Mouse (Mus musculus) kidney, embryonic 15.5 days (tissue): ENCODE data around the gene Tmem117. TPM values are rescaled to one million over a fixed set of nuclear protein-coding genes. Genes with fewer than 3 reads are reported as not detected.

Source experiments
- ATAC-seq: fragments of 200-750 bp; cut with Nextera tagmentation; replicated peaks from 2 replicates; pipeline ENCODE4 v1.8.0; 2017; ENCODE audit warnings: moderate TSS enrichment; ENCODE audit not compliant: low FRiP score
- H3K27ac ChIP-seq: fragments of 300-500 bp; sonication (generic); 2 replicates; pipeline ENCODE4 v1.5.1; 2015; ENCODE audit warnings: mild to moderate bottlenecking, inconsistent platforms
- H3K27me3 ChIP-seq: fragments of 300-500 bp; sonication (generic); 2 replicates; pipeline ENCODE4 v1.6.1; 2015; ENCODE audit warnings: inconsistent platforms
- H3K36me3 ChIP-seq: fragments of 300-500 bp; sonication (generic); 2 replicates; pipeline ENCODE4 v1.6.1; 2015; ENCODE audit warnings: inconsistent platforms
- H3K4me1 ChIP-seq: fragments of 300-500 bp; sonication (generic); 2 replicates; pipeline ENCODE4 v1.6.1; 2015; ENCODE audit warnings: inconsistent platforms
- H3K4me2 ChIP-seq: fragments of 300-500 bp; sonication (generic); 2 replicates; pipeline ENCODE4 v1.6.1; 2015; ENCODE audit warnings: moderate library complexity, mild to moderate bottlenecking, inconsistent platforms
- H3K4me3 ChIP-seq: fragments of 300-500 bp; sonication (generic); replicated peaks from 2 replicates; pipeline ENCODE4 v1.5.1; 2015; ENCODE audit warnings: mild to moderate bottlenecking, inconsistent platforms
- H3K9ac ChIP-seq: fragments of 300-500 bp; sonication (generic); 2 replicates; pipeline ENCODE4 v1.6.1; 2015; ENCODE audit warnings: mild to moderate bottlenecking, inconsistent platforms
- H3K9me3 ChIP-seq: fragments of 300-500 bp; sonication (generic); replicated peaks from 2 replicates; pipeline ENCODE4 v1.6.1; 2016; ENCODE audit warnings: inconsistent platforms
- WGBS: fragments of 180-500 bp; shearing (Covaris S2); methylation state at CpG from one replicate; pipeline ENCODE4 v1.1.7; 2015; ENCODE audit warnings: mixed read lengths; 5-methylcytosine and 5-hydroxymethylcytosine counted together
- polyA plus RNA-seq: library from polyadenylated mRNA; unstranded; fragments of >200 nt; fragmentation: Nextera tagmentation; extraction: Ambion mirVana; gene quantifications from 2 replicates; pipeline ENCODE4 v1.2.1, GENCODE M21; 2015

Tmem117 gene
- polyA plus RNA-seq, 1 experiment from 2014 or later, result 8.8 TPM

GRCm38 (mm10) chr15:94602441-94602840, 26.6 kb upstream of the Tmem117 start:
- no peaks in the 10 kb centered on the region for H3K36me3 ChIP-seq
- no peak for ATAC-seq
- H3K27ac ChIP-seq, result no peak overlapping the region
- H3K27me3 ChIP-seq, result no peaks in the 10 kb centered on the region
- no peaks in the 10 kb centered on the region for H3K9me3 ChIP-seq
- peaks cover 12% of the 10 kb centered on the region for H3K4me1 ChIP-seq
- no peak overlapping the region for H3K4me2 ChIP-seq
- H3K4me3 ChIP-seq, result no peak overlapping the region
- 45% methylated on average over 3 of the region's 3 CpGs for WGBS
- no peak overlapping the region for H3K9ac ChIP-seq

GRCm38 (mm10) chr15:94607768-94608167, 21.3 kb upstream of the Tmem117 start:
- Histone ChIP-seq H3K4me1 (no peaks in the 10 kb centered on the region), H3K4me2 (no peak overlapping the region), H3K4me3 (no peak overlapping the region), H3K27me3 (no peaks in the 10 kb centered on the region), H3K9ac (no peak overlapping the region), H3K9me3 (no peaks in the 10 kb centered on the region), H3K27ac (no peak overlapping the region), H3K36me3 (no peaks in the 10 kb centered on the region)
- 91% methylated on average over 8 of the region's 8 CpGs for WGBS
- ATAC-seq, result no peak

- Histone ChIP-seq H3K27ac (no peak overlapping the region), H3K4me2 (no peak overlapping the region), H3K27me3 (no peaks in the 10 kb centered on the region), H3K9ac (no peak overlapping the region), H3K9me3 (no peaks in the 10 kb centered on the region), H3K4me1 (no peaks in the 10 kb centered on the region), H3K4me3 (no peak overlapping the region), H3K36me3 (no peaks in the 10 kb centered on the region)
- ATAC-seq, result no peak
- WGBS, result 92% methylated on average over 11 of the region's 11 CpGs
Observed at GRCm38 (mm10) chr15:94616036-94616435, 13.0 kb upstream of the Tmem117 start.

GRCm38 (mm10) chr15:94620909-94621308, 8.1 kb upstream of the Tmem117 start:
- Histone ChIP-seq H3K9me3 (no peaks in the 10 kb centered on the region), H3K27ac (no peak overlapping the region), H3K4me1 (no peaks in the 10 kb centered on the region), H3K36me3 (no peaks in the 10 kb centered on the region), H3K4me2 (no peak overlapping the region), H3K4me3 (no peak overlapping the region), H3K9ac (no peak overlapping the region), H3K27me3 (no peaks in the 10 kb centered on the region)
- no peak for ATAC-seq

GRCm38 (mm10) chr15:94628463-94628829, 586 bp upstream of the Tmem117 start:
- Histone ChIP-seq H3K9me3 (no peaks in the 10 kb centered on the region), H3K36me3 (no peaks in the 10 kb centered on the region), H3K4me1 (peaks cover 7% of the 10 kb centered on the region), H3K27me3 (peaks cover 20% of the 10 kb centered on the region), H3K4me2 (peak overlapping the region; percentile 99), H3K27ac (no peak overlapping the region), H3K9ac (peak overlapping the region; percentile 62; the same call in 1 of the 2 replicates), H3K4me3 (peak overlapping the region; percentile 65)
- 51% methylated on average over 2 of the region's 2 CpGs for WGBS
- no peak for ATAC-seq

GRCm38 (mm10) chr15:94630553-94630952, 1.5 kb downstream of the Tmem117 start:
- no peak overlapping the region for H3K4me3 ChIP-seq
- WGBS, result 81% methylated on average over 4 of the region's 4 CpGs
- H3K27ac ChIP-seq, result no peak overlapping the region
- no peaks in the 10 kb centered on the region for H3K9me3 ChIP-seq
- no peak overlapping the region for H3K4me2 ChIP-seq
- peaks cover 7% of the 10 kb centered on the region for H3K4me1 ChIP-seq
- H3K27me3 ChIP-seq, result peaks cover 20% of the 10 kb centered on the region
- ATAC-seq, result no peak
- no peak overlapping the region for H3K9ac ChIP-seq
- no peaks in the 10 kb centered on the region for H3K36me3 ChIP-seq

- Histone ChIP-seq H3K9ac (no peak overlapping the region), H3K27me3 (peaks cover 14% of the 10 kb centered on the region), H3K4me1 (peaks cover 12% of the 10 kb centered on the region), H3K36me3 (no peaks in the 10 kb centered on the region), H3K4me3 (no peak overlapping the region), H3K4me2 (no peak overlapping the region), H3K9me3 (no peaks in the 10 kb centered on the region), H3K27ac (no peak overlapping the region)
- WGBS, result 53% methylated on average over 11 of the region's 11 CpGs
- no peak for ATAC-seq
Observed at GRCm38 (mm10) chr15:94634524-94634923, 5.5 kb downstream of the Tmem117 start.

- H3K27me3 ChIP-seq, result no peaks in the 10 kb centered on the region
Observed at GRCm38 (mm10) chr15:94638207-94638606, 9.2 kb downstream of the Tmem117 start.

GRCm38 (mm10) chr15:94639126-94639525, 10.1 kb downstream of the Tmem117 start:
- WGBS, result 78% methylated on average over 2 of the region's 2 CpGs
- ATAC-seq, result no peak; the same call in 1 of the 2 replicates
- Histone ChIP-seq H3K27ac (no peak overlapping the region), H3K9ac (no peak overlapping the region), H3K27me3 (no peaks in the 10 kb centered on the region), H3K9me3 (no peaks in the 10 kb centered on the region), H3K4me2 (no peak overlapping the region), H3K4me3 (no peak overlapping the region), H3K4me1 (peaks cover 12% of the 10 kb centered on the region), H3K36me3 (no peaks in the 10 kb centered on the region)

More at GRCm38 (mm10) chr15:94638207-94638606, 9.2 kb downstream of the Tmem117 start:
- Histone ChIP-seq H3K9ac (no peak overlapping the region), H3K36me3 (no peaks in the 10 kb centered on the region), H3K27ac (no peak overlapping the region), H3K4me3 (no peak overlapping the region), H3K4me1 (peaks cover 12% of the 10 kb centered on the region), H3K4me2 (no peak overlapping the region), H3K9me3 (no peaks in the 10 kb centered on the region)
- 88% methylated on average over 2 of the region's 2 CpGs for WGBS
- ATAC-seq, result no peak

- 45% methylated on average over 6 of the region's 6 CpGs for WGBS
- Histone ChIP-seq H3K4me1 (peaks cover 4% of the 10 kb centered on the region), H3K4me2 (no peak overlapping the region), H3K4me3 (no peak overlapping the region), H3K9ac (no peak overlapping the region), H3K36me3 (no peaks in the 10 kb centered on the region), H3K27ac (no peak overlapping the region), H3K27me3 (no peaks in the 10 kb centered on the region), H3K9me3 (no peaks in the 10 kb centered on the region)
- no peak for ATAC-seq
Observed at GRCm38 (mm10) chr15:94646012-94646411, 17.0 kb downstream of the Tmem117 start.

GRCm38 (mm10) chr15:94648430-94648829, 19.4 kb downstream of the Tmem117 start:
- Histone ChIP-seq H3K9me3 (no peaks in the 10 kb centered on the region), H3K4me3 (no peak overlapping the region), H3K36me3 (no peaks in the 10 kb centered on the region), H3K9ac (no peak overlapping the region), H3K27me3 (no peaks in the 10 kb centered on the region), H3K27ac (no peak overlapping the region), H3K4me2 (no peak overlapping the region), H3K4me1 (peaks cover 8% of the 10 kb centered on the region)
- 70% methylated on average over 8 of the region's 8 CpGs for whole genome bisulfite sequencing
- no peak for ATAC-seq

- WGBS, result 63% methylated on average over 17 of the region's 17 CpGs
- Histone ChIP-seq H3K36me3 (no peaks in the 10 kb centered on the region), H3K9ac (no peak overlapping the region), H3K4me2 (no peak overlapping the region), H3K9me3 (no peaks in the 10 kb centered on the region), H3K4me3 (no peak overlapping the region), H3K27ac (no peak overlapping the region), H3K27me3 (no peaks in the 10 kb centered on the region), H3K4me1 (peaks cover 8% of the 10 kb centered on the region)
- 0 out of 2 replicates have a peak, but pooled peaks have one; percentile 25 for ATAC-seq
Observed at GRCm38 (mm10) chr15:94649071-94649765, 20.2 kb downstream of the Tmem117 start.

GRCm38 (mm10) chr15:94649766-94650120, 20.7 kb downstream of the Tmem117 start:
- Histone ChIP-seq H3K27ac (no peak overlapping the region), H3K4me2 (no peak overlapping the region), H3K36me3 (no peaks in the 10 kb centered on the region), H3K4me3 (no peak overlapping the region), H3K27me3 (no peaks in the 10 kb centered on the region), H3K9ac (no peak overlapping the region), H3K4me1 (peaks cover 8% of the 10 kb centered on the region), H3K9me3 (no peaks in the 10 kb centered on the region)
- 70% methylated on average over 13 of the region's 13 CpGs for WGBS
- ATAC-seq, result no peak
